Mouse (Mus musculus): ENCODE data around the gene Atg4c.
A peak's percentile ranks its signal among the peaks of the same experiment; 100 is the strongest.

Atg4c gene

DNA sequence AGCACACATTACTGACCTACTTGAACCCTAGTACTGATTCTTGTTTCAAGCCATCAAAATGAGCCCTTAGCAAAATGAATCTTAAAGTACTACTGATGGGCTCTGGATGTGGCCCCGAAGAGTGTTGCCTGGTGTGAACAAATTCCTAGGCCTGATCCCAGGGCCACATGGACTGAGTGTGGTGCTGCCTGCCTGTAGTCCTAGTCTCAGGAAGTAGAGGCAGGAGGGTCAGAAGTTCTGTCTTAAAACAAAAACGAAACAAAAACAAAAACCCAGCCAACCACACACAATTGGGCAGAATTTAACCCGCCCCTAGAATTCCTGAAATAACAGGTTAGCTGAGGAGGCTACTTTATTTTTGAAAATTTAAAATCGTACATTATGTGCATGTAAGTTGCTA is 8.4 kb upstream of the Atg4c start:
- ATAC-seq (ENCODE audit: insufficient number of reproducible peaks, low FRiP score, low TSS enrichment) = no peak

DNA sequence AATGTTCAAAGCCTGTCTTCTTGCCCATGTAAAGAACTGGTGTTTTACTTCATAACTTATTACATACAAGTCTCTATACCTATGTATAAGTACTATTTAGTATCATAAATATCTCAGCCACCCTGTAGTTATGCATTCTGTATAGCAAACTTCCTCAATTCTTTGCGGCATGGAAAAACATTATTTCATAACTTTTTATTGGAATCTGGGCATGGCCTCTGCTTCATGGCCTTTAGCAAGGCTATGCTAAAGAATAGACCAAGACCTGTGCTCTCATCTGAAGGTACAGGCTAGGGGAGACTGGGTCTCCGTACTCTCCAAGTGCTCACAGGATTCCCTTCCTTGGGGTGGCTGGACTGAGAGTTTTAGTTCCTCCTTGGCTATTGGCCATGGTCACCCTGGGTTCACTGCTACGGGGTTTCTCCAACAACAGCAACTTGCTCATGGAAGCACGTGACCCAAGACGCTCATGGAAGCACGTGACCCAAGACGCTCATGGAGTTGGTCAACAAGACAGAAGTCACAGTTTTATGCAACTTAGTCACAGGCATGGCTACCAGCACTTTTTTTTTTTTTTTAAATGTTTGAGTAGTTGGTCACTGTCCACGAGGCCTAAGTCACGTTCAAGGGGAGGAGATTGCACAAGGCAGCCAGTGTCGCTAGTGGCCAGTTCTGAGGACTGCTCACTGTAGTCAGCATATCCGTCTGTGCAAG is 7.2 kb upstream of the Atg4c start:
- ATAC-seq (ENCODE audit: insufficient number of reproducible peaks, low FRiP score, low TSS enrichment) = no peak

GRCm38 (mm10) chr4:99192640-99193039 is 1.1 kb upstream of the Atg4c start:
- ATAC-seq (ENCODE audit: insufficient number of reproducible peaks, low FRiP score, low TSS enrichment) = no peak

GRCm38 (mm10) chr4:99193214-99193613 is 520 bp upstream of the Atg4c start:
- ATAC-seq (ENCODE audit: insufficient number of reproducible peaks, low FRiP score, low TSS enrichment) = no peak

DNA sequence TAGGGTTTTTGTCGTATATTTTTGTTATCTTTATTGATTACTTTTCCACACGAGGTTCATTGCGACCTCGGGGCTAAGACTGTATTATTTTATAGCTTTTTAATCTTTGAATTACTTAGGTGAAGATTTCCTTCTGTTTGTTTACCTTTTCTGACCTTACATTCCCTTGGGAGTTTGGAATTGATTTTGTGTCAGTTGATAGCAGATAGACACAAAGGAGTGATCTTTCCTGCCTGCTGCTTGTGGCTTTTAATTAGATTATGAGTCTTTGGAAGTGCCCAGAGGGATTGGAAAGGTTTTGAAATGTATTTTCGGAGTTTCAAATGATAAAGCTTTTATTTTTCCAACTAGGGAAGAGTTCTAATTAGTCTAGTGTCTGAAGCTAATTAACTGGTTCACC is 1.1 kb downstream of the Atg4c start:
- ATAC-seq (ENCODE audit: insufficient number of reproducible peaks, low FRiP score, low TSS enrichment) = no peak

DNA sequence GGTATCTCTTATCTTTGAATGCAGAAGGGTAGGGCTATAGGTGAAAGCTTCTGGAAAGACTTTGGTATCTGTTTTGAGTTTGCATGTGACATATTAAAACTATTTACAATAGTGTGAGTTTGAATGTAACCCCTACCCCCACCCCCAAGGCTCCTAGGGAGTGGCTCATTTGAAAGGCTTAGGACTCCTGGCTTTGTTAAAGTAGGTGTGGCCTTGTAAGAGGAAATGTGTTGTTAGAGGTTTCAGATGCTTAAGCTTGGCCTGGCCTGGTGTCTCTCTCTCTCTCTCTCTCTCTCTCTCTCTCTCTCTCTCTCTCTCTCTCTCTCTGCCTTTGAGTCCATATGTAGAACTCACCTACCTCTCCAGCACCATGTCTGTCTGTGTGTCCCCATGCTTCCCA is 5.0 kb downstream of the Atg4c start:
- no peak for ATAC-seq (ENCODE audit: insufficient number of reproducible peaks, low FRiP score, low TSS enrichment)

GRCm38 (mm10) chr4:99199757-99200251 is 6.1 kb downstream of the Atg4c start:
- no peak for ATAC-seq (ENCODE audit: insufficient number of reproducible peaks, low FRiP score, low TSS enrichment)

DNA sequence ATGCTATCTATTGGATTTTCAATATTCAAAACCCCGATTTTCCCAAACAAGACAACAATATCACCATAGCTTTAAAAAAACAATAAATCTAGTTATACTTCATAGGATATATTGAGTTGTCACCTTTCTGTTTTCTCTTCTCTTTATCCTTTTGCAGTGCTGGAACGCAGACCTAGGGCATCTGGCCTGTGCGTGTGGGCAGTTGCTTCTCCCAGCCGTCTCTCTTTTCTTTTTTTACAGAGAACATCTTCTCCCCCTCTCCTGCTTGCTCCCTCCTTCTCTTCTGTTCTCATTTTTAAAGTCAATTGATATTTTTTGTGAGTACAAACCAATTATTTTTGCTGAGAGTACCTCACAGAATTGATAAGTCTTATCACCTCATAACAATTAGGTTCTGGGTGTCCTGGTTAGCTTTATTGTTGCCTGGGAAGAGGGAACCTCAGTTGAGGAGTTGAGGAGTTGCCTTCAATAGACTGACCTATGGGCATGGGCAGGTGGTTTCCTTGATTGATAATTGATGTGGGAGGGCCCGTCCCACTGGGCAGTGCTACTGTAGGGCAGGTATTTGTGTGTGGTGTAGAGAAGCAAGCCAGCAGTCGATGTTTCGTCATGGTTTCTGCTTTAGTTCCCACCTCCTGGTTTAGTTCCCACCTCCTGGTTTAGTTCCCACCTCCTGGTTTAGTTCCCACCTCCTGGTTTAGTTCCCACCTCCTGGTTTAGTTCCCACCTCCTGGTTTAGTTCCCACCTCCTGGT is 6.8 kb downstream of the Atg4c start:
- ATAC-seq (ENCODE audit: insufficient number of reproducible peaks, low FRiP score, low TSS enrichment) = no peak

DNA sequence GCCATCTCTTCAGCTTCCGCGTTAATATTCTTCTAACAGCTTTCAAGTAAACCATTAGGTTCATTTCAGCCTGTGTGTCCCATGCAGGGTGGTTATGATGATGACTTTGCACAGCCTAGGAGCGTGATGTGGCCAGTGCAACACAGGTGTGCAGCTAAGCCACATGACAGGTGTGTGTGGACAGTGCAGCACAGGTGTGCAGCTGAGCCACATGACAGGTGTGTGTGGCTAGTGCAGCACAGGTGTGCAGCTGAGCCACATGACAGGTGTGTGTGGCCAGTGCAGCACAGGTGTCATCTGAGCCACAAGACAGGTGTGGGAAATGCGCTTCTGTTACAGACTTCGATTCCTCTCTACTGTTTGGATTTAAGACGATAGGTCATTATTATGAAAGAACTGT is 12.0 kb downstream of the Atg4c start:
- ATAC-seq (ENCODE audit: insufficient number of reproducible peaks, low FRiP score, low TSS enrichment) = no peak

- no peak for ATAC-seq (ENCODE audit: insufficient number of reproducible peaks, low FRiP score, low TSS enrichment)
Observed at GRCm38 (mm10) chr4:99206356-99206755, 12.6 kb downstream of the Atg4c start.

DNA sequence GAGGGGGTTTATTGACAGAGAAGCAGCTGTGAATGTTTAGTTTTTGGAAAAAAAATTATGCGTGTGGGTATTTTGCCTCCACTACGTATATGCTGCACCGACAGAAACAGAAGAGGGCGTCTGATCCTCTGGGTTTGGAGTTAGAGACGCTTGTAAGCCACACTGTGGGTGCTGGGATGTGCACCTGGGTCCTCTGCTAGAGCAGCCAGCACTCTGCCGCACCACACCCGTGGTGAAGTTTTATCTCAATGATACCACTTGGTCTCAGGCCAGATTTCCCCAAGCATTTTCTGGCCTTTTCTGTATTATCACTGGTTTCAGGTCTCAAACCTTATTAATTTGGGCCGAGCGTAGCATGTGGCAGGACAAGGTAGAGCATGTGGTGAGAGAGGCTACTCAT is 16.4 kb downstream of the Atg4c start:
- no peak for ATAC-seq (ENCODE audit: insufficient number of reproducible peaks, low FRiP score, low TSS enrichment)

GRCm38 (mm10) chr4:99211606-99212005 is 17.9 kb downstream of the Atg4c start:
- no peak for ATAC-seq (ENCODE audit: insufficient number of reproducible peaks, low FRiP score, low TSS enrichment)

- no peak for ATAC-seq (ENCODE audit: insufficient number of reproducible peaks, low FRiP score, low TSS enrichment)
Observed at GRCm38 (mm10) chr4:99213123-99213522, 19.4 kb downstream of the Atg4c start.

- no peak for ATAC-seq (ENCODE audit: insufficient number of reproducible peaks, low FRiP score, low TSS enrichment)
Observed at GRCm38 (mm10) chr4:99222221-99222620, 28.5 kb downstream of the Atg4c start.

- no peak for ATAC-seq (ENCODE audit: insufficient number of reproducible peaks, low FRiP score, low TSS enrichment)
Observed at GRCm38 (mm10) chr4:99224790-99225189, 31.1 kb downstream of the Atg4c start.

- no peak for ATAC-seq (ENCODE audit: insufficient number of reproducible peaks, low FRiP score, low TSS enrichment)
Observed at GRCm38 (mm10) chr4:99227226-99227625, 33.5 kb downstream of the Atg4c start.

DNA sequence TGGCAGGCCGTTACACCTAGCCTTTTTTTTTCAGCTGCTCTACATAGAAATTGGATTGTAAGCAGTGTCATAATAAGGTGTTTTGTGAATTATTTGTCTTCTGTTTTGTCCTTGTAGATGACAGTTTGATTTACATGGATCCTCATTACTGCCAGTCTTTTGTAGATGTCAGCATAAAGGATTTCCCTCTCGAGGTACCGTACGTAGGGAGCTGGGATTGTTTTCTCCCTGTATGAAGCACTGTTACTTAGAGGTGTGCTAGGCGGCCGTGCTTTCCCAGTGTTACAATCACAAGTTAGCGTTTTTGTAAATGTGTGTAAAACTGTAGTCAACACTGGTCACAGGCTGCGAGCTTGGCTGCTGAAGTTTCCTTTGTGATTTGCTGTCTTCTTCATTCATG is 35.6 kb downstream of the Atg4c start:
- ATAC-seq (ENCODE audit: insufficient number of reproducible peaks, low FRiP score, low TSS enrichment) = no peak

DNA sequence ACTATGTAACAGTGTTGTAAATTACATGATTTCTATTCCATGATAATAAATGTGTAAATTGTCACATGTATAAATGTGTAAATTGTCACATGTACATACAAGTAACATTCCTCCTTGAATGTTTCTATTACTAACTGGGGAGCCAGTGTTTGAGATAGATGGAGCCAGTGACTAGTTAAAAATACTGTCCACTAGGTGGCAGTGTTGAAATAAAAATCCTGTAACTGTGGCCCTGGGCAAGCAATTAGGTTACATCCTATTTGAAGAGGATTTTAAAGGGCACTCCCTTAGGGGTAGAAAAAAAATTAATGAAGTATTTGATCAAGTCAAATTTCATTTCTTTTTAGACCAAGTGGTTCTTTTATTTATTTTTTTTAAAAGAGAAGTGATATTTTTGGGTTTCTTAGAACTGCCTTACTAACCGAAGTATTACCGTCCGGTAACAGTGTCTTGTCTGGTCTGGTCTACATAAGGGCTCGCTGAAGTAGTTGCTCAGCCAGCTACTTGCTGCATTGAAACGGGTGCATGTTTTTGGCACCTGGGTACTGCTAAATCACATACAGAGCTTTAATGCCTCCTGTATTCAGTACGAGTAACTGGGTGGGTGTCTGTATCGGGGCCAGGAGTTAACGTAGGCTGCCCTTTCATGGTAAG is 41.6 kb downstream of the Atg4c start:
- peak; percentile 68; the same call in 1 of the 2 replicates for ATAC-seq (ENCODE audit: insufficient number of reproducible peaks, low FRiP score, low TSS enrichment)

- no peak for ATAC-seq (ENCODE audit: insufficient number of reproducible peaks, low FRiP score, low TSS enrichment)
Observed at GRCm38 (mm10) chr4:99238305-99238704, 44.6 kb downstream of the Atg4c start.

GRCm38 (mm10) chr4:99241674-99242073 is 47.9 kb downstream of the Atg4c start:
- ATAC-seq (ENCODE audit: insufficient number of reproducible peaks, low FRiP score, low TSS enrichment) = no peak

GRCm38 (mm10) chr4:99249358-99249757 is 55.6 kb downstream of the Atg4c start:
- ATAC-seq (ENCODE audit: insufficient number of reproducible peaks, low FRiP score, low TSS enrichment) = no peak
